Mouse (Mus musculus): ENCODE data around the gene Mns1. TPM values are rescaled to one million over a fixed set of nuclear protein-coding genes. Genes with fewer than 3 reads are reported as not detected.
"Not testable (repeated sequence)": the region's sequence is repeated elsewhere in the genome, so short reads cannot be mapped to it uniquely, and the experiment has no call there.

Gene Mns1
- 33.4 and 33.6 TPM in 2 replicates for polyA plus RNA-seq (2016; fragmentation: Nextera tagmentation; extraction: Ambion mirVana)

GRCm38 (mm10) chr9:72437822-72438701, at the start of gene Mns1:
TSS of gene Mns1 (plus strand) at chr9:72438011.
- Histone ChIP-seq H3K27ac (peak within 1 kb of the TSS; percentile 55; the same call in 1 of the 2 replicates), H3K27me3 (no peaks in the 10 kb centered on the region), H3K4me3 (peak within 1 kb of the TSS; percentile 61), H3K9ac (peak within 1 kb of the TSS; percentile 41), H3K4me2 (replicated peaks) (peak within 1 kb of the TSS; percentile 70), H3K36me3 (no peaks in the 10 kb centered on the region), H3K4me1 (peaks cover 14% of the 10 kb centered on the region), H3K9me3 (no peaks in the 10 kb centered on the region)
- WGBS, result 2% methylated on average over 43 of the region's 43 CpGs
- ATAC-seq (ENCODE audit: insufficient number of reproducible peaks, insufficient read depth, low FRiP score, low TSS enrichment), result peak; percentile 97

DNA sequence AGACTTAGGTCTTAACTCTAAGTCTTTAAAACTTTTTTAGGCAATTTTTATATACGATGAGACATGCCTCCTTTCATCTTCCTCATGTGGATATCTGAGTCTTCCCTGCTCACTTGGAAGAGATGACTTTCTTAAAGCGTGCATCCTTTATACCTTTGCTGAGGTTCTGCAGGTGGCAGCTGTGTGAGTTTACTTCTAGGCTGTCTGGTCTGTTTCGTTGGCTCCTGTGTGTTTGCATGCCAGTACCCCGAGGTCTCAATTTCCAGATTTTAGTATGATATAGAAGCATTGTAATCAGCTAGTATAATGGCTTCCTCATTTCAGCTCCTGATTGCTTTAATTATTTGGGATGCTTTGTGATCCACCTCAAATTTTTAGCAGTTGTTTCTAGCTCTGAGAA, 48.9 kb upstream of the Mns1 start:
- Histone ChIP-seq H3K27ac (no peak overlapping the region), H3K4me1 (peaks cover 8% of the 10 kb centered on the region; the same call in 1 of the 2 replicates), H3K4me3 (no peak overlapping the region), H3K9ac (no peak overlapping the region), H3K4me2 (replicated peaks) (no peak overlapping the region), H3K36me3 (no peaks in the 10 kb centered on the region), H3K9me3 (no peaks in the 10 kb centered on the region), H3K27me3 (no peaks in the 10 kb centered on the region)
- ATAC-seq (ENCODE audit: insufficient number of reproducible peaks, insufficient read depth, low FRiP score, low TSS enrichment), result no peak
- WGBS, result 82% methylated on average over 4 of the region's 4 CpGs

GRCm38 (mm10) chr9:72389431-72390002, 48.3 kb upstream of the Mns1 start:
- no peaks in the 10 kb centered on the region for H3K36me3 ChIP-seq
- no peak for ATAC-seq (ENCODE audit: insufficient number of reproducible peaks, insufficient read depth, low FRiP score, low TSS enrichment)
- no peaks in the 10 kb centered on the region for H3K27me3 ChIP-seq
- no peaks in the 10 kb centered on the region for H3K9me3 ChIP-seq
- H3K4me1 ChIP-seq, result peaks cover 8% of the 10 kb centered on the region; the same call in 1 of the 2 replicates
- no peak overlapping the region for H3K4me2 ChIP-seq (replicated peaks)
- H3K4me3 ChIP-seq, result no peak overlapping the region
- 79% methylated on average over 14 of the region's 14 CpGs for WGBS
- H3K9ac ChIP-seq, result no peak overlapping the region
- no peak overlapping the region for H3K27ac ChIP-seq

GRCm38 (mm10) chr9:72390321-72391077, 47.3 kb upstream of the Mns1 start:
- no peak for ATAC-seq (ENCODE audit: insufficient number of reproducible peaks, insufficient read depth, low FRiP score, low TSS enrichment)
- no peaks in the 10 kb centered on the region for H3K36me3 ChIP-seq
- WGBS, result 88% methylated on average over 12 of the region's 12 CpGs

DNA sequence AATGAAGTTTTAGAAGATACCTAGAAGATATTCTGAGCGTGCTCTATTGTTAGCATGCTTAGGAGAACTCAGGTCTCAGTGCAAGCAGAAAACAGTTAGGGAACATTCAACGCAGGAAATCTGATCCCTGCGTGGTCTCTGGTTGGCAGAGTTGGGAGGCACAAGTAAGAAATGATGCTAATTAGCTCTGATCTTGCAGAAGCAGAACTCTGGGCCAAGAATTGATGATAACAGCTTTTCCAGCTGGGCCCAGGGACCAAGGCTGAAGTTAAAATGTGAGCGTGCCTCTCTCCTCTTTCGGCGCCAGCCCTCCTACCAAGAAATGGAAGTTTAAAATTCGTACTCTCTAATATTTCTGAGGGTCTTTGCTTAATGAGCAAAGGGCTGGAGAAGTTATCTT, 45.1 kb upstream of the Mns1 start:
- H3K36me3 ChIP-seq, result no peaks in the 10 kb centered on the region
- H3K9me3 ChIP-seq, result no peaks in the 10 kb centered on the region
- no peaks in the 10 kb centered on the region for H3K27me3 ChIP-seq
- H3K4me3 ChIP-seq, result no peak overlapping the region
- no peak overlapping the region for H3K9ac ChIP-seq
- H3K4me1 ChIP-seq, result peaks cover 8% of the 10 kb centered on the region; the same call in 1 of the 2 replicates
- no peak for ATAC-seq (ENCODE audit: insufficient number of reproducible peaks, insufficient read depth, low FRiP score, low TSS enrichment)
- no peak overlapping the region for H3K27ac ChIP-seq
- 54% methylated on average over 7 of the region's 7 CpGs for WGBS
- H3K4me2 ChIP-seq (replicated peaks), result no peak overlapping the region

More at GRCm38 (mm10) chr9:72390321-72391077, 47.3 kb upstream of the Mns1 start:
- Histone ChIP-seq H3K4me2 (replicated peaks) (no peak overlapping the region), H3K27me3 (no peaks in the 10 kb centered on the region), H3K9ac (no peak overlapping the region), H3K27ac (no peak overlapping the region), H3K4me3 (no peak overlapping the region), H3K4me1 (peaks cover 8% of the 10 kb centered on the region; the same call in 1 of the 2 replicates), H3K9me3 (no peaks in the 10 kb centered on the region)

DNA sequence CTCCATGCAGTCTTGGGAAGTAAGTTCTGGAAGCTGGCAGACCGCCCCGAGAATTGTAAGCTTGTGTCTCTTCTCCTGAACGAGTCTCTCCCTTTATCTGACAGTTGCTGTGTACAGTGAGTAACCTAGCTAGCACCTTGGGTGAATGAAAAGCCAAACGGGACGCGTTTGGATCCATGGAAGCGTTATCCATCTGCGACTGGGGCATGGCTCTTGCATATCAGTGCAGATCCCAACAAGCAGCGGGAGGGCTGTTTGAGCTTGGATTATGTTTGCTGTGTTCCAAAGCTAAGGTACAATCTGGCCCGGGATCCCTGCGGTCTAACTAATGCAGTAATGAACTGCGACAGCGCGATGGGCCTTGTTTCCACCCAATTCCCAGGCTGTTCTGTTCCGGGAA, 44.6 kb upstream of the Mns1 start:
- no peak overlapping the region for H3K4me3 ChIP-seq
- no peaks in the 10 kb centered on the region for H3K27me3 ChIP-seq
- ATAC-seq (ENCODE audit: insufficient number of reproducible peaks, insufficient read depth, low FRiP score, low TSS enrichment), result no peak
- no peaks in the 10 kb centered on the region for H3K9me3 ChIP-seq
- H3K9ac ChIP-seq, result no peak overlapping the region
- no peaks in the 10 kb centered on the region for H3K36me3 ChIP-seq
- 78% methylated on average over 15 of the region's 15 CpGs for WGBS
- peaks cover 12% of the 10 kb centered on the region; the same call in 1 of the 2 replicates for H3K4me1 ChIP-seq
- H3K4me2 ChIP-seq (replicated peaks), result no peak overlapping the region
- H3K27ac ChIP-seq, result no peak overlapping the region

DNA sequence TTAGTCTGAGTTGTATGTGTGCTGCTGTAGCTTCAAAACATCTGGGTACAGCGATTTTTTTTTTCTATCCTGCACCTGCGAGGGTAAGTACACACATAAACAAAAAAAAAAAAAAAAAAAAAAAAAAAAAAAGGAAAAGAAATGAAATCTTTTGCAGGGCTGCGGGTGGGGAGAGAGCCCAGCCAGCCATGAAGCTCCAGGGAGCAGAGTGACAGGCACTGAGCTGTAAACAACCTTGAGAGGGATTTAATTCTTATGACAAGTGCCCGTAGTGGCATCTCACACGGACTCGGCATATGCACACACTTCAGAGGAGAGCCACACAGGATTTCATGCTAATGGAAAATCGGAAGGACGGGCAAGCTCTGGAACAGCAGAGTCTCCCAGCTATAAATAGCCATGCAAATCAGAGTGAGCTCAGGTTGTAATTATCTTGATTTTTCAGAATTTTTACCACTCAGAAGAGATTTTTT, 43.9 kb upstream of the Mns1 start:
- WGBS, result 65% methylated on average over 8 of the region's 8 CpGs
- no peaks in the 10 kb centered on the region for H3K36me3 ChIP-seq
- no peak overlapping the region for H3K4me3 ChIP-seq
- no peaks in the 10 kb centered on the region for H3K27me3 ChIP-seq
- H3K27ac ChIP-seq, result no peak overlapping the region
- no peaks in the 10 kb centered on the region for H3K9me3 ChIP-seq
- no peak for ATAC-seq (ENCODE audit: insufficient number of reproducible peaks, insufficient read depth, low FRiP score, low TSS enrichment)
- peaks cover 12% of the 10 kb centered on the region; the same call in 1 of the 2 replicates for H3K4me1 ChIP-seq
- no peak overlapping the region for H3K9ac ChIP-seq
- no peak overlapping the region for H3K4me2 ChIP-seq (replicated peaks)

DNA sequence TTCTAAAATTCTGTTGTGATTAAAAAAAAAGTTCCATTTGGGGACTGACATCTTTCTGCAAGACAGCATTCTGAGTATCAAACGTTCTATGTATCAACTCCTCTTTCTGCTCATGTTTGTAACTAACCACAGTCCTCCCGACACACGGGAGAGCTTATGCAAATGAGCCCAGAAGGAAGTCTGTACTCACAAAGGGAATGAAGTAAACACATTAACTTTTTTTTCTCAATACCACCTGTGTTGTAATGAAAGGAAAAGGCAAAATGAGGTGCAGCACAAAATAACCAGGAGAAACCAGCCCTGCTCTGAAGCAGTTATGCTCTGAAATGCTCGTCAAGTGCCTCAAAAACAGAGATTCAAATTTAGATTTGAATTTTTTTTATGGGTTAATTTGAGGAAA, 37.7 kb upstream of the Mns1 start:
- Histone ChIP-seq H3K27ac (no peak overlapping the region), H3K4me3 (no peak overlapping the region), H3K36me3 (no peaks in the 10 kb centered on the region), H3K9ac (no peak overlapping the region), H3K4me1 (0 out of 2 replicates have a peak, but pooled peaks cover 4% of the 10 kb centered on the region), H3K9me3 (no peaks in the 10 kb centered on the region), H3K4me2 (replicated peaks) (no peak overlapping the region), H3K27me3 (no peaks in the 10 kb centered on the region)
- no peak for ATAC-seq (ENCODE audit: insufficient number of reproducible peaks, insufficient read depth, low FRiP score, low TSS enrichment)
- WGBS, result 46% methylated on average over 4 of the region's 4 CpGs

DNA sequence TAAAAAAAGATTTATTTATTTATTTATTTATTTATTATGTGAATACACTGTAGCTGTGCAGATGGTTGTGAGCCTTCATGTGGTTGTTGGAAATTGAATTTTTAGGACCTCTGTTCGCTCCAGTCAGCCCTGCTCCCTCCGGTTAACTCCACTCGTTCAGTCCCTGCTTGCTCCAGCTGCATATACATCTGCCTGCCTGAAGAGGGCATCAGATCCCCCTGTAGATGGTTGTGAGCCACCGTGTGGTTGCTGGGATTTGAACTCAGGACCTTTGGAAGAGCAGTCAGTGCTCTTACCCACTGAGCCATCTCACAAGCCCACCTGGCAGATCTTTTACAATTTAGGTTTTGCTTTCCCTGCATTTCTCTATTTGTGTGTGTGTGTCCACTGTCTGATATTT, 36.0 kb upstream of the Mns1 start:
- H3K4me2 ChIP-seq (replicated peaks); H3K4me3 ChIP-seq; H3K27me3 ChIP-seq; H3K27ac ChIP-seq; ATAC-seq (ENCODE audit: insufficient number of reproducible peaks, insufficient read depth, low FRiP score, low TSS enrichment); H3K36me3 ChIP-seq; H3K9ac ChIP-seq; H3K9me3 ChIP-seq; H3K4me1 ChIP-seq: not testable (repeated sequence)
- WGBS, result 79% methylated on average over 4 of the region's 4 CpGs

DNA sequence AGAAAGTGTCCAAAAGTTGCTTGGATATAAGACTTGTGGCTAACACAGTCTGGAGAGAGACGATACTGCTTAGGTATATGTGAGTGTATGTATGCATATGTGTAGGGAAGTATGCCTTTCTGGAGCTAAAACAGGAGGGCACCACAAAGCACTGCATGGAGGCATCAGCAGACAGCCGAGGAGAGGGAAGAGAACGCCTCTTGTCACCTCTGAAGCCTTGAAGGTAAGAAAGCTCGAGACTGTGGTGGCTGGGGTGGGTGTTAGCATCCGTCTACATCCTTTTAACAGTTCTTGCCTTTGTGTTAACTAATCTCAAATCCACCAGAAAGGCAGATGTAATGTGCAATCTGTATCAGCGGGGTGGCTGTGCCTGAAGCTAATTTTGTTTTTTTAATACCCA, 34.4 kb upstream of the Mns1 start:
- H3K4me3 ChIP-seq, result no peak overlapping the region
- no peak overlapping the region for H3K9ac ChIP-seq
- no peak overlapping the region for H3K27ac ChIP-seq
- H3K4me2 ChIP-seq (replicated peaks), result no peak overlapping the region
- H3K27me3 ChIP-seq, result no peaks in the 10 kb centered on the region
- no peak for ATAC-seq (ENCODE audit: insufficient number of reproducible peaks, insufficient read depth, low FRiP score, low TSS enrichment)
- H3K36me3 ChIP-seq, result no peaks in the 10 kb centered on the region
- no peaks in the 10 kb centered on the region for H3K9me3 ChIP-seq
- H3K4me1 ChIP-seq, result no peaks in the 10 kb centered on the region
- 76% methylated on average over 6 of the region's 6 CpGs for WGBS

GRCm38 (mm10) chr9:72404446-72404845, 33.4 kb upstream of the Mns1 start:
- WGBS, result 90% methylated on average over 8 of the region's 8 CpGs
- Histone ChIP-seq H3K36me3 (no peaks in the 10 kb centered on the region), H3K27me3 (no peaks in the 10 kb centered on the region), H3K4me3 (no peak overlapping the region), H3K27ac (0 out of 2 replicates have a peak overlapping the region, but pooled peaks have one; percentile 6), H3K9me3 (no peaks in the 10 kb centered on the region), H3K4me1 (no peaks in the 10 kb centered on the region), H3K4me2 (replicated peaks) (no peak overlapping the region), H3K9ac (no peak overlapping the region)
- no peak for ATAC-seq (ENCODE audit: insufficient number of reproducible peaks, insufficient read depth, low FRiP score, low TSS enrichment)
